Mouse (Mus musculus) midbrain, embryonic 16.5 days (tissue): ENCODE results near the gene Rabggtb. TPM values are rescaled to one million over a fixed set of nuclear protein-coding genes. Genes with fewer than 3 reads are reported as not detected.
"Not testable (repeated sequence)": the region's sequence is repeated elsewhere in the genome, so short reads cannot be mapped to it uniquely, and the experiment has no call there.

Experiments
- ATAC-seq: fragments of 200-750 bp; cut with Nextera tagmentation; 2 replicates; pipeline ENCODE4 v1.8.0; 2017; ENCODE audit warnings: moderate TSS enrichment
- H3K27ac ChIP-seq: fragments of 300-500 bp; sonication (generic); 2 replicates; pipeline ENCODE4 v1.5.1; 2014; ENCODE audit warnings: mild to moderate bottlenecking, low read length, mixed read lengths
- H3K27me3 ChIP-seq: fragments of 300-500 bp; sonication (generic); 2 replicates; pipeline ENCODE4 v1.6.1; 2014; ENCODE audit warnings: low read depth, low read length, mixed read lengths; ENCODE audit not compliant: control insufficient read depth, insufficient read depth
- H3K36me3 ChIP-seq: fragments of 300-500 bp; sonication (generic); 2 replicates; pipeline ENCODE4 v1.6.1; 2014; ENCODE audit warnings: mild to moderate bottlenecking, low read length, moderate library complexity, mixed read lengths; ENCODE audit not compliant: control insufficient read depth, insufficient read depth
- H3K4me1 ChIP-seq: fragments of 300-500 bp; sonication (generic); 2 replicates; pipeline ENCODE4 v1.6.1; 2014; ENCODE audit warnings: mild to moderate bottlenecking, low read length, mixed read lengths; ENCODE audit not compliant: control insufficient read depth, insufficient read depth
- H3K4me2 ChIP-seq: fragments of 300-500 bp; sonication (generic); 2 replicates; pipeline ENCODE4 v1.6.1; 2014; ENCODE audit warnings: mild to moderate bottlenecking, low read length, mixed read lengths
- H3K4me3 ChIP-seq: fragments of 300-500 bp; sonication (generic); 2 replicates; pipeline ENCODE4 v1.5.1; 2014; ENCODE audit warnings: low read depth, mild to moderate bottlenecking, low read length, moderate library complexity, mixed read lengths
- H3K9ac ChIP-seq: fragments of 300-500 bp; sonication (generic); 2 replicates; pipeline ENCODE4 v1.6.1; 2014; ENCODE audit warnings: low read depth, low read length, mixed read lengths
- H3K9me3 ChIP-seq: fragments of 300-500 bp; sonication (generic); replicated peaks from 2 replicates; pipeline ENCODE4 v1.6.1; 2014; ENCODE audit warnings: mild to moderate bottlenecking, low read length, mixed read lengths; ENCODE audit not compliant: control insufficient read depth, poor library complexity, severe bottlenecking
- WGBS: fragments of 180-500 bp; shearing (Covaris S2); extraction: QIAGEN DNeasy Blood & Tissue Kit; methylation state at CpG from one replicate; pipeline ENCODE4 v1.1.7; 2014; 5-methylcytosine and 5-hydroxymethylcytosine counted together
- polyA plus RNA-seq: library from polyadenylated mRNA; unstranded; fragments of >200 nt; fragmentation: Nextera tagmentation; extraction: Ambion mirVana; gene quantifications from 2 replicates; pipeline ENCODE4 v1.2.1, GENCODE M21; 2015

The Rabggtb gene
- polyA plus RNA-seq, 1 experiment from 2014 or later, result 56.5 TPM

- Histone ChIP-seq H3K9ac (no peak overlapping the region), H3K27ac (no peak overlapping the region), H3K4me1 (no peaks in the 10 kb centered on the region), H3K9me3 (no peaks in the 10 kb centered on the region), H3K36me3 (no peaks in the 10 kb centered on the region), H3K27me3 (no peaks in the 10 kb centered on the region), H3K4me3 (no peak overlapping the region), H3K4me2 (no peak overlapping the region)
- WGBS, result 79% methylated on average over 7 of the region's 8 CpGs
- ATAC-seq, result no peak
These were observed 23.5 kb downstream of the Rabggtb start for GRCm38 (mm10) chr3:153889188-153889781.

- Histone ChIP-seq H3K9me3 (no peaks in the 10 kb centered on the region), H3K4me2 (no peak overlapping the region), H3K4me3 (no peak overlapping the region), H3K36me3 (no peaks in the 10 kb centered on the region), H3K27ac (no peak overlapping the region), H3K27me3 (no peaks in the 10 kb centered on the region), H3K9ac (no peak overlapping the region), H3K4me1 (no peaks in the 10 kb centered on the region)
- no peak for ATAC-seq
- 81% methylated on average over 6 of the region's 6 CpGs for WGBS
These were observed 24.7 kb downstream of the Rabggtb start for GRCm38 (mm10) chr3:153888141-153888540.

GRCm38 (mm10) chr3:153886296-153886695 lies 26.5 kb downstream of the Rabggtb start:
- Histone ChIP-seq H3K27me3 (no peaks in the 10 kb centered on the region), H3K4me1 (no peaks in the 10 kb centered on the region), H3K4me3 (no peak overlapping the region), H3K4me2 (no peak overlapping the region), H3K36me3 (no peaks in the 10 kb centered on the region), H3K9me3 (no peaks in the 10 kb centered on the region), H3K9ac (no peak overlapping the region), H3K27ac (no peak overlapping the region)
- no peak for ATAC-seq

- 84% methylated on average over 5 of the region's 5 CpGs for WGBS
- Histone ChIP-seq H3K27me3 (no peaks in the 10 kb centered on the region; the same call in 1 of the 2 replicates), H3K36me3 (no peaks in the 10 kb centered on the region), H3K4me3 (no peak overlapping the region), H3K9ac (no peak overlapping the region), H3K27ac (no peak overlapping the region), H3K4me2 (no peak overlapping the region), H3K9me3 (no peaks in the 10 kb centered on the region), H3K4me1 (no peaks in the 10 kb centered on the region)
- ATAC-seq, result no peak
These were observed 41.4 kb downstream of the Rabggtb start for GRCm38 (mm10) chr3:153871396-153871795.

GRCm38 (mm10) chr3:153867149-153868136 lies 45.4 kb downstream of the Rabggtb start:
- Histone ChIP-seq H3K27ac (no peak overlapping the region), H3K4me2 (no peak overlapping the region)
- ATAC-seq, result peak; percentile 82

GRCm38 (mm10) chr3:153864636-153865429 lies 48.0 kb downstream of the Rabggtb start:
- WGBS, result 93% methylated on average over 4 of the region's 4 CpGs
- H3K27ac ChIP-seq, result no peak overlapping the region
- H3K9me3 ChIP-seq, result no peaks in the 10 kb centered on the region
- no peak for ATAC-seq
- no peak overlapping the region for H3K4me2 ChIP-seq
- H3K9ac ChIP-seq, result no peak overlapping the region
- no peaks in the 10 kb centered on the region for H3K27me3 ChIP-seq
- H3K36me3 ChIP-seq, result no peaks in the 10 kb centered on the region
- H3K4me1 ChIP-seq, result no peaks in the 10 kb centered on the region
- H3K4me3 ChIP-seq, result no peak overlapping the region

More at GRCm38 (mm10) chr3:153867149-153868136, 45.4 kb downstream of the Rabggtb start:
- no peaks in the 10 kb centered on the region for H3K36me3 ChIP-seq
- 68% methylated on average over 14 of the region's 14 CpGs for WGBS
- no peaks in the 10 kb centered on the region for H3K4me1 ChIP-seq
- H3K9ac ChIP-seq, result no peak overlapping the region
- no peaks in the 10 kb centered on the region for H3K9me3 ChIP-seq
- H3K4me3 ChIP-seq, result no peak overlapping the region
- H3K27me3 ChIP-seq, result no peaks in the 10 kb centered on the region

GRCm38 (mm10) chr3:153863816-153864215 lies 49.0 kb downstream of the Rabggtb start:
- Histone ChIP-seq H3K27ac (no peak overlapping the region), H3K9ac (no peak overlapping the region), H3K36me3 (no peaks in the 10 kb centered on the region), H3K4me1 (no peaks in the 10 kb centered on the region), H3K4me2 (no peak overlapping the region), H3K27me3 (no peaks in the 10 kb centered on the region), H3K4me3 (no peak overlapping the region), H3K9me3 (no peaks in the 10 kb centered on the region)
- ATAC-seq, result no peak
- WGBS, result 80% methylated on average over 2 of the region's 2 CpGs

GRCm38 (mm10) chr3:153860392-153860791 lies 52.4 kb downstream of the Rabggtb start:
- WGBS, result 92% methylated on average over 7 of the region's 8 CpGs
- not testable (repeated sequence) for H3K27ac ChIP-seq, H3K4me1 ChIP-seq, H3K4me3 ChIP-seq, ATAC-seq, H3K9ac ChIP-seq, H3K36me3 ChIP-seq, H3K27me3 ChIP-seq, H3K9me3 ChIP-seq, H3K4me2 ChIP-seq
